Mouse (Mus musculus) left cerebral cortex, adult 8-10 months (tissue): ENCODE results near the gene Atoh8. TPM values are rescaled to one million over a fixed set of nuclear protein-coding genes. Genes with fewer than 3 reads are reported as not detected.
A peak's percentile ranks its signal among the peaks of the same experiment; 100 is the strongest.

ENCODE experiments used
- DNase-seq, 2 experiments: peaks; one replicate each; pipeline ENCODE4 v3.0.0; 2022; ENCODE audit warnings: low spot score in 2 of 2
- total RNA-seq, 4 experiments: library from RNA; stranded (reverse); gene quantifications; 2 replicates each; pipeline ENCODE4 v1.2.4; 2022

Gene Atoh8
- total RNA-seq, 4 experiments from 2014 or later: 1.3 to 2.1 (median 1.9) TPM

GRCm38 (mm10) chr6:72227665-72228265 is 7.6 kb downstream of the Atoh8 start:
- no peak for DNase-seq

GRCm38 (mm10) chr6:72227011-72227410 is 8.4 kb downstream of the Atoh8 start:
- no peak for DNase-seq

GRCm38 (mm10) chr6:72225686-72226085 is 9.7 kb downstream of the Atoh8 start:
- DNase-seq: no peak

GRCm38 (mm10) chr6:72223892-72224291 is 11.5 kb downstream of the Atoh8 start:
- no peak for DNase-seq

- DNase-seq: no peak
Measured at GRCm38 (mm10) chr6:72222876-72223275, 12.5 kb downstream of the Atoh8 start.

- no peak for DNase-seq
Measured at GRCm38 (mm10) chr6:72222271-72222724, 13.1 kb downstream of the Atoh8 start.

- no peak for DNase-seq
Measured at GRCm38 (mm10) chr6:72221271-72221670, 14.1 kb downstream of the Atoh8 start.

GRCm38 (mm10) chr6:72219549-72219948 is 15.8 kb downstream of the Atoh8 start:
- DNase-seq: no peak

- no peak for DNase-seq
Measured at GRCm38 (mm10) chr6:72218281-72218680, 17.1 kb downstream of the Atoh8 start.

- no peak for DNase-seq
Measured at GRCm38 (mm10) chr6:72217415-72217784, 18.0 kb downstream of the Atoh8 start.

GRCm38 (mm10) chr6:72216681-72217414 is 18.5 kb downstream of the Atoh8 start:
- DNase-seq: peak; percentile 97 to 98

GRCm38 (mm10) chr6:72215582-72215981 is 19.8 kb downstream of the Atoh8 start:
- DNase-seq: no peak

- DNase-seq: no peak
Measured at GRCm38 (mm10) chr6:72211360-72211759, 24.0 kb downstream of the Atoh8 start.

- no peak for DNase-seq
Measured at GRCm38 (mm10) chr6:72210823-72211222, 24.6 kb downstream of the Atoh8 start.

- no peak for DNase-seq
Measured at GRCm38 (mm10) chr6:72209738-72210137, 25.6 kb downstream of the Atoh8 start.

GRCm38 (mm10) chr6:72208406-72209045 is 26.9 kb downstream of the Atoh8 start:
- DNase-seq: no peak

GRCm38 (mm10) chr6:72206021-72206420 is 29.4 kb downstream of the Atoh8 start:
- no peak for DNase-seq

- DNase-seq: no peak
Measured at GRCm38 (mm10) chr6:72204858-72205257, 30.5 kb downstream of the Atoh8 start.

- DNase-seq: no peak
Measured at GRCm38 (mm10) chr6:72203279-72203678, 32.1 kb downstream of the Atoh8 start.

GRCm38 (mm10) chr6:72202732-72203131 is 32.6 kb downstream of the Atoh8 start:
- no peak for DNase-seq

GRCm38 (mm10) chr6:72200595-72201256 is 34.7 kb downstream of the Atoh8 start:
- no peak for DNase-seq

- DNase-seq: no peak
Measured at GRCm38 (mm10) chr6:72197515-72197914, 37.9 kb downstream of the Atoh8 start.
